Mouse (Mus musculus) MEL-GATA-1-ER (cell line): ENCODE data around the gene Aldh1b1.

Experiments used
- DNase-seq: peaks from one replicate; pipeline ENCODE4 v3.0.0-alpha.2; 2012; ENCODE audit warnings: low read depth; ENCODE audit errors: extremely low read depth

The Aldh1b1 gene

DNA sequence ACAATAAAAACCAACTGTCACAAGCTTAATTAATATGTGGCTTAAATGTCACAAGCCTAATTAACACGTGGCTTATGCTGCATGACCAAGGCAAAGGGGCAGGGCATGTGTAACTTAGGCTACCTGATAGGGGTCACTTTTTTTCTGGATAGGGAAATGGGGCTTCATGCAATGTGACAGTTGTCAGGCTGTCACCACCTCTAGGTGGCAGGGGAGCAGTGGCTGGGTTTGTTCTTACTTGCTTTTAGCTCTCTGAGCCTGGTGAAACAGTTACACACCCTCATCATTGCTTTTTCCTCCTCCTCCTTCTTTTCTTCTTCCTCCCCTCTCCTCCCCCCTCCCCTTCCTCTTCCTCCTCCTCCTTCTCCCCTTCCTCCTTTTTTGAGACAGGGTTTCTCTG lies 15.2 kb upstream of the Aldh1b1 start:
- DNase-seq = no peak

DNA sequence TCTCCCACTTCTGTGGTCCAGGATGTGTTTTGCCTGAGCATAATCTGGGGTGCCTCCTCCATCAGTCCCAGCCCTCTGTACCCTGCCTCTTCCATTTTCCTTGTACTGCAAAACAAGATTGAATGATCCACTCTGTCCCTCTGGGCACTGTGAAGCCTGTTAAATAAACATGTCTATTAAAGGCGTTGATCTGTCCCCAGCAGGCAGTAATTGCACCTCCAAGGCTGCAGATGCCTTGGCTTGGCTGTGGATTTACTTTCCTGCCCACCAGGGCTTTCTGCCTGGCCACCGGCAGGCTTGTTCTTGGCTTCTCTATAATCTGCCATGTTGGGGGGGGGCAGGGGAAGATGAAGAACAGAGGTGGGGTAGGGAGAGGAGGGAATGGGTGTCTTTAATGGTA lies 12.9 kb upstream of the Aldh1b1 start:
- DNase-seq = no peak

DNA sequence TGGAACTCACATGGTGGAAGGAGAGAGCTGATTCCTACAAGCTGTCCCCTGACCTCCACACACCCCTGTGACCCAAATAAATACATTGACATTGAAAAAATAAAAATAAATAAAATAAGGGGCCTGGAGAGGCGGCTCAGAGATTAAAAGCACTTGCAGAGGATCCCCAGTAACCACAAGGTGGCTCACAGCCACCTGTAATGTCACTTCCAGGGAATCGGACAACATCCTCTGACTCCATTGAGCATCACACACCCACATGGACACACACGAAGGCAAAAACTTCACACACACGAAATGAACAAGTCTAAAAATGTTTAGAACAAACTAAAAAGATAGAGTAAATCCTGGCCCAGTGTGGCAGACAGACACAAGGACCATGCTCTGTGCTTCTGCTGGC lies 12.1 kb upstream of the Aldh1b1 start:
- DNase-seq = no peak

DNA sequence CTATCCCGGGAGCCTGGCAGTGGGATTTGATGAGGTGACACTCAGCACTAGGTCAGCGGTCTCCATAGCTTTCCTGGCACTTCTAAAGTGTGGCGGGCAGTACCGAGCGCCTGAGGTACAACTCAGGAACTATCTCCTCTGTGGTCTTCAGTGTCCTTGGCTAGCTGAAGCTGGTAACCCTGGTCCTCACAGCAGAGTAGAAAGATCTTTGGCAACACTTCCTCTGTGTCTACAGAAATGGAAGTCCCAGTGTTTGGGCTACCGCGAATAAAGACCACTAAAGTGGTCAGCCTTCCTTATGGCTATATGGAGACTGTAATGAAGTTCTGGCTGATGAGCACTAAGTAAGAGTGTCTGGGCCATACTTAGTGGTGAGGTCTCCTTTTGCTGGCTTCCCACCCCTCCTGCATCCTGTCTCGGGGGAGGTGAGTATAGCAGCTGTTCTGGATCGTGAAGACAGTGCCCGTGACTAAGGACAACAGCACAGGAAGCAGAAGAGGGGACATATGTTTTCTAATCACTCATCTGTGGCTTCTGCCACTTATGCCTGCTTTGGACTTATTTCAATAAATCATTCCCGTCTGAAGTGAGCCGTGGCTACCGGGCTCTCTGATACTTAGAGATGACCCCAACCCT lies 10.3 kb upstream of the Aldh1b1 start:
- no peak for DNase-seq

DNA sequence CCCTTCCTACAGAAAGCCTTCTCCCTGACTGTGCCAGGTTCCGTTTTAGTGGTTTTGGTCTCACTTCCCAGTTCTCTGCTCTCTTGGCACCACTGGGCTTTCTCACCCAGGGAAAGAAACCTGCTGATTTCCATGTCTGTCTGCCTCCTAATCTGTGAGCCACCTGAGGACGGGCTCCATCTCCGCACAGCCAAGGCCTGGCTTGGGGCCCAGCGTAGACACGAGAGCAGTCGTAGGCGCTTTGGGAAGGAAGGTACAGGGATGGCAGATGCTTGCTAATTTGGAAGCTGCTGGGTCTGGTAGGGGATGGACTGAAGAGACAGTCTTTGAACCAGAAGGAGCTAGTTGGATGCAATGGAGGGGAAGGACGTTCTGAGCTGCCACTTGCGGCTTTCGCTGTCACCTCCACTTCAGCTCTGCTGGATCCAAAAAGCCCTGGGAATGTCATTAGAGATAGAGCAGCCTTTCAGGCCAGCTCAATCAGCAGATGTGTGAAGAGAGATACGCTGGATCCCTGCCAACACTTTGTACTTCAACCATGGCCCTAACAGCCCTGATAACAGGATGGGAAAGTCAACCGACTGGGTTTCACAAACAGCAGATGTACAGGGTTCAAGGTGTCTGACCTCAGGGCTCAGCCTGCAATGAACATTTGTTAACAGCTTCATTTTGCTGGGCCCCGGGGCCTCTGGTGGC lies 9.4 kb upstream of the Aldh1b1 start:
- DNase-seq = peak; percentile 72

DNA sequence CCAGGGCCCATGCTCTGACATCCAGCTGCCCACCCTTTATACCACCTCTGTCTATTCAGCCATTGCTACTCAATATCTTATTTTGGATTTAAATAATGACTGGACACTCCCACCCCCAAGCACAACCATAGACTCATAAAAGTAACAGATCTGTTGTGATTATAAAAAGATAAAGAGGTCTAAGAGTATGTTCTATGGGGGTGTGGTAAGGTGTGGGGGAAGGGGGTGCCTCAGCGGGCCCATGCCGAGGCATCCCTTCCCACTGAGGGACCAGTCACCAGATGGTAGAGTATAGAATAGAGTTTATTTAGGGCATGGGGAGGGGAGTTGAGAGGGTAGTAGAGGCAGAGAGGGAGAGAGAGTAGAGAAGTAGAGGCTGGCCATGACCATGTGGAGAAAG lies 8.8 kb upstream of the Aldh1b1 start:
- DNase-seq = no peak

DNA sequence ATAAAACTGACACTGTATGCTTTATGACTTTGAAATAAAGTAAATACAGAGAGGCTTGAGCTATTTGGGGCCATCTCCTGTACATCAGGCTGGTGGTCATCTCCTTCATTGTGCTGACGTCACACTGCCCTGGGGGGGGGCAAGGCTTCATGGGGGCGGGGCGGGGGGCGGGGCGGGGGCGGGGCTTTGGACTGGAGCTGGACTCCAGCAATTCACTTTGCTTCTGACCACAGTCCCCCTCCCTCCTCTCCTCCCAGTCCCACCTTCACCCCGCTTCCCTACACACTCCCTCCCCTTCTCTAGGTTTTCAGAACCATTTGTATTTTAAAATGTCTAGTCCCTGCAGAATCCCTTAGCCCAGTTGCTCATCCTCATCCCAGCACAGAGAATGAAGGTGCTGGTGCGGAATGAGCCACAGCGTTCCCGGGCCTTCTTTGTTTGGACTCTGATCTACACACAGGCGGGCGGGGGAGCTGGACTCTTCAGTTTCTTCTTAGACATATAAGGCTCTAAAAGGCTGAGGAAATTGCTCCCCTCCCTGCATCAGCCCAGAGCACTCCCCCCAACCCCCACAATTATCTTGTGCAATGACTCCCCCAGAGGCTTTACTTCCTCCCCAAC lies 3.5 kb upstream of the Aldh1b1 start:
- DNase-seq = no peak

DNA sequence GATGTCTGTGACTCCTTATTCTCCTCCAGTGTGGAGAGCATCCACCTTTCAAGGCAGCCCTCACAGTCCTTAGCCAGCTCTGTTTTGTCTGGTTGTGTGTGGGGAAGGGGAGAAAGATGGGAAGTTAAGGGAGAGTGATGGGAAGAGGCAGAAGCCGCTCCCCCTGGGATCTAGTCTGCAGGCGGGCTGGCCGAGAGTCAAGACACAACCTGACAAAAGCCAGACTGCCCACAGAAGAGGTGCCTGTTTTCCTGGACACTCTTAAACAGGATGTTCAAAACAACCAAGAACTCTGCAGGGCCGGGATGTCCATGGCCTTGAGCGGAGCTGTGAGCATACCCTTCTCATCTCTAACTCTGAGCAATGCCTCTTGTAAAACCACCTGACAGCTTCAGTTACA lies 2.1 kb upstream of the Aldh1b1 start:
- DNase-seq = no peak

DNA sequence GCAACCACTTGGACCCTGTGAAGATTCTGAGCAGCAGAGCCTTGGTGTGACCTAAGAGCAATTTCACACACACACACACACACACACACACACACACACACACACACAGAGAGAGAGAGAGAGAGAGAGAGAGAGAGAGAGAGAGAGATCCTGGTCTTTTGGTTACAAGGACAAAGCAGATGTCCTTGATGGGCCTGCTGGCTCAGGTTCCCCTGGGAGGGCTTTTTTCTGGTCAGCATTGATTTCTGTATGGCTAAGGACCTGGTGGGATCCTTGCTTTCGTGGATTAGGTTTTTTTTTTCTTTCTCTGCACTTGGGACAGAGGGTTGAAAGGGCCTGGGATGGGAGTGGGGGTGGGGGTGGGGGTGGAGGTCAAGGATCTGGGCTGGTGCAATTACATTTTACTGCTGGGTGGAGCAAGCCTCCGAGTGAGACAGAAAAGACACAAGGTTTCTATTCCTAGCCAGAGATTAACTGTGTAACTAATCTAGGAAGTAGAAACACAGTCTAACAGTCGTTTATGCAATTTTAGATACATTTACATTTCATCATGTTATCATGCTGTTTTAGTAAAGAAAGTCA lies 1.2 kb downstream of the Aldh1b1 start:
- DNase-seq = no peak

DNA sequence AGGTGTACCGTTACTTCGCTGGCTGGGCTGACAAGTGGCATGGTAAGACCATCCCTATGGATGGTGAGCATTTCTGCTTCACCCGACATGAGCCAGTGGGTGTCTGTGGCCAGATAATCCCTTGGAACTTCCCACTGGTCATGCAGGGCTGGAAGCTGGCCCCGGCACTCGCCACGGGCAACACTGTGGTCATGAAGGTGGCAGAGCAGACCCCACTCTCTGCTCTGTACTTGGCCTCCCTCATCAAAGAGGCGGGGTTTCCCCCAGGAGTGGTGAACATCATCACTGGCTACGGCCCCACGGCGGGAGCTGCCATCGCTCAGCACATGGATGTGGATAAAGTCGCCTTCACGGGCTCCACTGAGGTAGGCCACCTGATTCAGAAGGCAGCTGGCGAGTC lies 4.1 kb downstream of the Aldh1b1 start:
- DNase-seq = no peak

DNA sequence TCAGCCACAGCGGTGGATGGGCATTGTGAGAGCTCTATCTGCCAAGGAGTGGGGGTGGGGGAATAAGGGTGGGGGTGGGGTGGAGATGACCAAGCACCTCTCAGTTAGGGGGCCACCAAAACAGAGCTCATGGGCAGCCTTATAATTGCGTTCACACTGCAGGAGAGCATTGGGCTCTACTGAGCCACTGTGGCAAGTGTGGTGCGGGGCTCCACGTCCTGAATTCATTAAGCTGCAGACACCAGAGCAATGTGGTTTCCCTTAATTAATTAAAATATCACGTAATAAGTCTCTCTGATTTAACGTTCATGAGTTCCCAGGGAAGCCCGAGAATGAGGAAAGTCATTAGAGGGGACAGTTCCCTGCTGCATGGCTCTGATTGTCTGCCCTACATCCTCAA lies 9.2 kb downstream of the Aldh1b1 start:
- no peak for DNase-seq

DNA sequence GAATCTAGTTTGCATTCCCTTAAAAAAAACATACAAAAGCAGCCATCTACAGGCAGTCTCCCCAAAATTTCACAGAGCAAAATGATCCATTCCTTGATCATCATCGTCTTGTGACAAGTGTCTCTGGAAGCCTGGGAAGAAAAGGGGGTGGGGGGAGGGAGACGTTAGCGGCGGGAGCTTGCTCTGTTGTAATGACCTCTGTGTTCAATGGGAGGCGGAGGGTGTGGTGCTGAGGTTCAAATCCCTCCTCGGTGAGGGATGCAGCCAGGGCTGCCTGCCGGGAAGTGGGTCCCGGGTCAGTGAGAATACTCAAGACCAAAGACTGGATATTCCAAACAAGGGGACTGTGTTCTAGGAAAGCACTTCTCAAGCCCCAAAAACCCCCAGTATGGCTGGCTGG lies 12.4 kb downstream of the Aldh1b1 start:
- DNase-seq = no peak

DNA sequence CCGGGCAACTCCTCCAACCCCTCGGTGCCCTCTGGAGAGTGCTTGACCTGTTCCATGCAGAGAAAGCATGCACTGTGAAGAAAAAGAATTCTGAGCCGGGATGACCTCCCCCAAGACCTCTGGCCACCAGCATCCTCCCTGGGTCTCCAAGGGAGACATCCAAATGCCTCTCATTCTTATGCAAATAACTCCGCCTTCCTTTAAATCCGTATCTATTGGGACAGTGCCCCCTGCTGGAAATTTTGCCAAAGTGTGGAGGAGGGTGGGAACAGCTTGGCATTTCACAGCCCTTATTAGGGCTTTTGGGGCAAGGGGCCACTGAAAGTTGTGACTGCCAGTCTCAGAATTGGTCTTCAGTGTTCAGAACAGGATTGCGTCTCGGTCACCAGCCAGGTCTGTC lies 16.7 kb downstream of the Aldh1b1 start:
- DNase-seq = no peak

DNA sequence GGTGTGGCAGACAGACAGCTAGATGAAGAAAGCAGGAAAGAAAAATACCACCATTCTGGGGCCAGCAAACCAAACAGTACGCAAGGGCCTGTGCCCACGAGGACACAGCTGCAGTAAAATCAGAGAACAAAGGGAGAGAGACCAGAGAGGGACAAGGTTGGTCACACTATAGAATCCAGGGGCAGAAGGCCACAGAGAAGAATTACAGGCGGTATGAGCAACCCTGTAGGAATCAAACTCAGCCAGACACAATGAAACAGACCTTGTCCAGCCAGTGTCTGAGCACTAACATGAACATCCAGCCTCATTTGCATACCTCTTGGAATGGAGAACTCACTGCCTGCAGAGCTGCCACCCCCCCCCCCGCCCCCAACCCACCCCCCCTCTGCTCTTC lies 20.0 kb downstream of the Aldh1b1 start:
- no peak for DNase-seq

DNA sequence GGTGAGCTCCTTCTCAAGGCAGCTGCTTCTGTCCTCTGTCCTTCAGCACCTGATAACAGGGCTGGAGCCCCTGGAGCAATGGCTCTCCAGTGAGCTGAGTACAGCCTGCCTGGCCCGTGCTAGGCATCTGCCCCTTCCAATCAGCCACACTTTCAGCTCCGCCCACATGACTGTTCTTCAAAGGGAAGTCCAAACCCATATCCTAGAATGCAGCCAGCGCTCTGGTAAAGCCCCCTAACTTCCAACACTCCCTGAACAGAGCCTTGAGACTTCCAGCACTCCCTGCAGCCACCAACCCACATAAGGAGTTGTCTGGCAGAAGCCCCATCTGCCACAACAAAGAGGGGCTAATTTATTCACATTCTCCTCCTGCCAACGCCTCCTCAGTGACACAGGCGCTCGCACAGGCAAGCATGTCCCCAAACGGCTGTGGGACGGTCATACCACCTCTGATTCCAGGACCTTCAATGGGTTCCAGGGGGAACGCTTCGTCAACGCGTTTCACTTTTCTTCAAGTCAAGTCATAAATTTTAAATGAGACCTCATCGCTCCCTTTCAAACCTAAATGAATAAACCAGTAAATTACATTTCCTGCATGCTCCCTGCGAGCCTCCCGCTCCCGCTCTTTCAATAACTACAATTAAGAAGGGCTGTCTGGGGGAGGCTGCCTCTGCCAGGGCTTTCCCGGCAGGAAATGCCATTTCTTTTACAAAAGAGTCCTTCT lies 20.5 kb downstream of the Aldh1b1 start:
- no peak for DNase-seq

DNA sequence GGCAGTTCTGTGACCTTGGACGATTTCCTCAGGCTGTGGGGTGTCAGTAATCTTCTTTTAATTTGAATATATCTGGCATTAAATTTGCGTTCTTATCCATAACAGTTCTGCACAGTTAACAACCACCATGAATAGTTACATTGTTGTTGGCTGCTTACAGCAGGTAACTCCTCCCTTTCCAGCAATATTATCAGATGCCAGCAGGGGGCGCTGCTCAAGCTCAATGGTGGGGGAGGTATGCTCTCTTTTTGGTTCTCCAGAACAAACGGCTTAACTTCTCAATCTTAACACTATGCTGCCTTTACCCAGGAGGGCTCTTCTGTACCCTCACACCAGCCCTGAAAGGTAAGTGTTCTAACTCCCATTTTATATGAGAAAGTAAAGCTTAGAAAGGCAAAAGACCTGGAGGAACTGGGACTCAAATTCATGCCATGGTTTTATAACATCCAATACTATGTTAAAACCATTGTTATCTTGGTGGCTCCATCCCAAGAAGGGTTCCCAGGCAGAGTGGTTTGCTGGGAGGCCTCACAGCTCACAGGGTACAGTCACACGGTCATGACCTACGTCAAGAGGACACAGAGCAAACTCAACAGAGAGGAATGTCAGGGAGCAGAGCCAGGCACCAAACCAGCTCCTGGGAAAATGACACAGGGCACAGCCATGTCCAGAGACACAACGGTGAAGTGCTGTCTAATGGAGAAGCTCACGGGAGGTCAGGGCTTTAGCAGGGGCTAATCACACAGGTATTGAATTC lies 21.4 kb downstream of the Aldh1b1 start:
- DNase-seq = no peak

DNA sequence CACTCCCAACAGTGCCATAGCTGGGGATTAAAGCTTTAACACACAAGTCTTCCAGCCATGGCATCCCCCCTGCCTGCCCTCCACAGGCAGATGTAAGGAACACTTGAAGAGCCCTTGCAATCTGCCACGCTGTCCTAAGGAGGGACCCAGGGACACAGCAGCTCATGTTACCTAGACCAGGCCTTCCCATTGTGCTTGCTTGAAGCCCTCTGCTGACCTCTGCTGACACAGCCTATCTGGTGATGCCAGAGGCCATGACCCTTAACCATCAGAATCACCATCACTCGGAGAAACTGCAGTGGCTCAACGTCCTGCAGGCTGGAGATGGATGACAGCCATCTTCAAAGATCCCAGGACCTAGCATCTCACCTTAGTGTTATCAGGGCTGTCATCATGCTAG lies 23.2 kb downstream of the Aldh1b1 start:
- no peak for DNase-seq

DNA sequence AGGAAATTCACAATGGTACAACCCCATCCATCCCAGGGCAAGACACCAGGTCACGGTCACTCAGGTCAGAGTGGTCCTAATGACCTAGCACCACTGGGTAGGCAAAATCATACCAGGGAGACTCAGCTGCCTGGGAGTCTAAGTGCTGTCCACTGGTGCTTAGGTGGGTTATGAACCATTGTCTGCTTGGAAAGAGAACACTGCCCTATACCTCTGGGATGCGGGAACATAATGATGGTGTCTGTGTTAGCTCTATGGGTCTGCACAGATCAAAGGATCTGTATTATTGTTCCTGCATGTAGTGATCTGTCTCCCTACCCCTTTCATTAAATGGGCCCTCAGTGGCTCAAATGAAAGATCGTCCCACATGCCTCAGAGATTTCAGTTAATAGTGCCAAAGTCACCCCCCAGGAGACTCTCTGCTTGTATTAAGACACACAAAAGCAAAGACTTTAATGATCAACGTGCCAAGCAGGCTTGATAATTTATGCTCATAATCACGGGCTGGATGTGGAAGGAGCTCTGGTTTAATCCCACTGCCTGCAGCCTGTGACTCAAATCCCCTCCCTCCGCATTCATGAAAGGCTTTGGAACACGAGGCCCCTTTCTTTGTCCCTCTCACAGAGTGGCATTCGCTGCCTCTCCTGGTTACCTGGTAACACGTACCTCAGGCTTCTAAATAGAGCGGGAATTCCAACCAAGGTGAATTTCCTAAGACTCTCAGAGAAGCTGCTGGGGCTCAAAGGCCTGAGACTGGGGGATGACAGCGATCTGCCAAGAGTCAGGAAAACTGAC lies 24.2 kb downstream of the Aldh1b1 start:
- no peak for DNase-seq

DNA sequence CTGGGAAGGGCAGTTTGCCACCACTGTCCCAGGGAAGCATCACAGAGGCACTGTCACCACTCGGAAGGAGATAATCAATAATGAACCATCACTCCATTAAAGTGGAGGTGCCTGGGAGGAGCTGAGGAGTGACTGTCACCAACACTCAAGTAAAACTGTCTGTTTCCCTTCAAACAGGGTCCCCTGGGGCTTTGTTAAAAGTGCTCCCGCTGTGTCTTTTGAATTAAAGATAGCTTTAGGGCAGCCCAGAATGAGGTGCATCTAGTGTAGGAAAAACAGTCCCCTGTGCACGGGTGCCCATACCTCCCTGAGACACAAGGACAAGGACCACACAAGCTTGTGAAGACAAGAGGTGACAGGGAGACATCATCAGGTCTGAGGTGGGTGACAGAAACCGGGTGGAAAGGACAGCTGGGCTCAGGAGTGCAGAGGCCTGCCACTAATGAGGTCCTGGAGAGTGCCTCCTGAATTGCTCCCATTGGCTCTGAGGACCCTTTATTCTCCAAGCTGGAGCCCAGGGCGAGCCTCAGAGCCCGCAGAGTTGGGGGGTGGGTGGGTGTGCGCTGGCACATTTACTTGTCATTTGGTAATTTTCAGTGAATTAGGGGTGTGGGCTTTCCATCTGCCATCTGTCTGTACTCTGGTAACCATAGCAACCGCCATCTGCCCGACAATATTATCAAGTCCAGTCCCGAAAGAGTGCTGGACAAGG lies 25.4 kb downstream of the Aldh1b1 start:
- no peak for DNase-seq
